Mouse (Mus musculus) left cerebral cortex, adult 2 months (tissue): ENCODE results near the gene Enho. TPM values are rescaled to one million over a fixed set of nuclear protein-coding genes. Genes with fewer than 3 reads are reported as not detected.

Experiments
- DNase-seq, 2 experiments: peaks; one replicate each; pipeline ENCODE4 v3.0.0; 2021 to 2022; ENCODE audit warnings: low spot score in 2 of 2, mixed read lengths in 1 of 2; ENCODE audit errors: extremely low spot score in 1 of 2
- H3K27ac ChIP-seq: fragments of 200-600 bp; 2 replicates; pipeline ENCODE4 v1.8.1; 2022
- H3K4me3 ChIP-seq: fragments of 200-600 bp; 2 replicates; pipeline ENCODE4 v1.8.1; 2022
- CTCF ChIP-seq: fragments of 200-600 bp; IDR thresholded peaks from 2 replicates; pipeline ENCODE4 v1.8.1; 2022; ENCODE audit warnings: antibody characterized with exemption, mild to moderate bottlenecking, moderate library complexity
- intact Hi-C: fragments of 180-260 bp; cut with DNase I; formaldehyde crosslinking; loops from one replicate; pipeline ENCODE4 v1.15.1; 2025
- total RNA-seq, 2 experiments: library from RNA; stranded (reverse); gene quantifications; 2 replicates each; pipeline ENCODE4 v1.2.3; 2021

Enho gene
- total RNA-seq, 2 experiments from 2014 or later: 58.0 to 63.3 TPM

GRCm38 (mm10) chr4:41639214-41639841 is 796 bp downstream of the Enho start:
- intact Hi-C loops: no loop called here
- TF ChIP-seq CTCF: no peak
- H3K27ac ChIP-seq: peak overlapping the region; percentile 83
- H3K4me3 ChIP-seq: peak overlapping the region; percentile 74
- no peak for DNase-seq

- Histone ChIP-seq H3K27ac (peak overlapping the region; percentile 83), H3K4me3 (peak overlapping the region; percentile 74)
- no peak for DNase-seq
- intact Hi-C loops: no loop called here
- TF ChIP-seq CTCF: no peak
Measured at GRCm38 (mm10) chr4:41638828-41639213, 1.3 kb downstream of the Enho start.

GRCm38 (mm10) chr4:41638186-41638731 is 1.9 kb downstream of the Enho start:
- no peak for TF ChIP-seq CTCF
- no peak overlapping the region; the same call in 1 of the 2 replicates for H3K27ac ChIP-seq
- no peak for DNase-seq
- intact Hi-C loops: no loop called here
- peak overlapping the region; percentile 74; the same call in 1 of the 2 replicates for H3K4me3 ChIP-seq

- Histone ChIP-seq H3K27ac (no peak overlapping the region), H3K4me3 (no peak overlapping the region)
- no peak for DNase-seq
- intact Hi-C loops: no loop called here
- no peak for TF ChIP-seq CTCF
Measured at GRCm38 (mm10) chr4:41636882-41637635, 3.1 kb downstream of the Enho start.

GRCm38 (mm10) chr4:41636366-41636765 is 3.8 kb downstream of the Enho start:
- intact Hi-C loops: no loop called here
- Histone ChIP-seq H3K4me3 (no peak overlapping the region), H3K27ac (no peak overlapping the region)
- no peak for TF ChIP-seq CTCF
- DNase-seq: no peak

- no peak for TF ChIP-seq CTCF
- DNase-seq: no peak
- H3K27ac ChIP-seq: no peak overlapping the region
- no peak overlapping the region for H3K4me3 ChIP-seq
- intact Hi-C loops: no loop called here
Measured at GRCm38 (mm10) chr4:41635906-41636305, 4.2 kb downstream of the Enho start.

- DNase-seq: no peak
- Histone ChIP-seq H3K27ac (no peak overlapping the region), H3K4me3 (no peak overlapping the region)
- no peak; the same call in 1 of the 2 replicates for TF ChIP-seq CTCF
- intact Hi-C loops: no loop called here
Measured at GRCm38 (mm10) chr4:41635224-41635623, 4.9 kb downstream of the Enho start.

GRCm38 (mm10) chr4:41634631-41635030 is 5.5 kb downstream of the Enho start:
- H3K4me3 ChIP-seq: no peak overlapping the region
- TF ChIP-seq CTCF: no peak
- no peak for DNase-seq
- no peak overlapping the region for H3K27ac ChIP-seq
- intact Hi-C loops: no loop called here

GRCm38 (mm10) chr4:41633001-41633400 is 7.1 kb downstream of the Enho start:
- H3K4me3 ChIP-seq: no peak overlapping the region
- intact Hi-C loops: no loop called here
- H3K27ac ChIP-seq: no peak overlapping the region
- DNase-seq: no peak
- no peak for TF ChIP-seq CTCF

GRCm38 (mm10) chr4:41631390-41631789 is 8.7 kb downstream of the Enho start:
- intact Hi-C loops: no loop called here
- peak in 1 of 2 experiments; percentile 50 for DNase-seq
- peak overlapping the region; percentile 53 for H3K27ac ChIP-seq
- no peak overlapping the region for H3K4me3 ChIP-seq
- TF ChIP-seq CTCF: no peak

- no peak for DNase-seq
- H3K4me3 ChIP-seq: no peak overlapping the region
- H3K27ac ChIP-seq: no peak overlapping the region
- intact Hi-C loops: no loop called here
- no peak for TF ChIP-seq CTCF
Measured at GRCm38 (mm10) chr4:41630196-41630595, 9.9 kb downstream of the Enho start.

GRCm38 (mm10) chr4:41628202-41628927 is 11.8 kb downstream of the Enho start:
- no peak overlapping the region for H3K27ac ChIP-seq
- no peak for DNase-seq
- intact Hi-C loops: no loop called here

More at GRCm38 (mm10) chr4:41628202-41628927, 11.8 kb downstream of the Enho start:
- H3K4me3 ChIP-seq: no peak overlapping the region
- TF ChIP-seq CTCF: no peak
